Mouse (Mus musculus) urinary bladder, postnatal 36 days (tissue): ENCODE results near the gene Apopt1.
"Not testable (repeated sequence)": the region's sequence is repeated elsewhere in the genome, so short reads cannot be mapped to it uniquely, and the experiment has no call there.

ENCODE experiments used
- DNase-seq, 2 experiments: peaks; one replicate each; pipeline ENCODE4 v3.0.0; 2022; ENCODE audit warnings: low spot score in 2 of 2, mixed read lengths in 1 of 2

Gene Apopt1

GRCm38 (mm10) chr12:111708181-111708580, 4.9 kb upstream of the Apopt1 start:
- DNase-seq: no peak

- DNase-seq: no peak
Measured at GRCm38 (mm10) chr12:111710091-111710490, 3.0 kb upstream of the Apopt1 start.

- DNase-seq: no peak
Measured at GRCm38 (mm10) chr12:111712476-111712875, 585 bp upstream of the Apopt1 start.

DNA sequence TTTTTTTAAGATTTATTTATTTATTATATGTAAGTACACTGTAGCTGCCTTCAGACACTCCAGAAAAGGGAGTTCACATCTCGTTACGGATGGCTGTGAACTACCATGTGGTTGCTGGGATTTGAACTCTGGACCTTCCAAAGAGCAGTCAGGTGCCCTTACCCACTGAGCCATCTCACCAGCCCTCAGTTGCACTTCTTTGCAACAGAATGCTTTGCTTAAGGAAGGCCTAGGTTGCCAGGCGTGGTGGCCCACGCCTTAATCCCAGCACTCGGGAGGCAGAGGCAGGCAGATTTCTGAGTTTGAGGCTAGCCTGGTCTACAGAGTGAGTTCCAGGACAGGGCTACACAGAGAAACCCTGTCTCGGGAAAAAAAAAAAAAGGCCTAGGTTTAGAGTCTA, 819 bp downstream of the Apopt1 start:
- not testable (repeated sequence) for DNase-seq

DNA sequence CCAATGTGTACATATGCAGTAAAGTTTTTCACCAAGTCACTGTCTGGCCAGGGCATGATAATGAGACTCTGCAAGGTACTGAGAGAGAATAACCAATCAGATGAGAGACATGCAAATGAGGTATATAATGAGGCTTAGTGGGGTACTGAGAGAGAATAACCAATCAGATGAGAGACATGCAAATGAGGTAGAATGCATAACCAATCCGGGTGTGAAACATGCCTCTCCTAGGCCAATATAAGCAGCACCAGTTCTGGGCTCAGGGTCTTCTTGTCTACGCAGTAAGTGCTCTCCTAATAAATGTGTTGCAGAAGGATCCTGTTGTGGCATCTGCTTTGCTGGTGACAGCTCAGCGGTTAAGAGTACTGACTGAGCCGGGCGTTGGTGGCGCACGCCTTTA, 3.4 kb downstream of the Apopt1 start:
- DNase-seq: no peak

DNA sequence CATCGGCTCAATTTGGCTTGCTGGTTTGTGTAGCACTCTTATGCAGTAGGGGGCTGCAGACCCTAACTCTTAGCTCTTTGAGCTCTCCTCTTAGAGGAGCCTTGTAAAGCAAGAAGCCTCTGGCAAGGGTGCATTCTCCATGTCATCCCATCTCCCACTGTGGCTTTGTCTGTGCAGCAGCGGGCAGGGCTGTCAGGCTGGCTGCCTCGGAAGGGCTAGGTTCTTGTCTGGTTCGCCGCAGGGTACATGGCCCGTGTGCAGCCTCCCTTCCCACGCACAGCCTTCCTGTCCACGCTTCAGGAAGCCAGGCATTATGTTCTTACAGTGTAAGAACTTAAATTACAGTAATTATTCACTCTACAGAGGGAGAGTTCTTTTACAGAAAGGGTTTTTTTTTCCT, 5.6 kb downstream of the Apopt1 start:
- no peak for DNase-seq

- no peak for DNase-seq
Measured at GRCm38 (mm10) chr12:111720222-111720621, 7.2 kb downstream of the Apopt1 start.

DNA sequence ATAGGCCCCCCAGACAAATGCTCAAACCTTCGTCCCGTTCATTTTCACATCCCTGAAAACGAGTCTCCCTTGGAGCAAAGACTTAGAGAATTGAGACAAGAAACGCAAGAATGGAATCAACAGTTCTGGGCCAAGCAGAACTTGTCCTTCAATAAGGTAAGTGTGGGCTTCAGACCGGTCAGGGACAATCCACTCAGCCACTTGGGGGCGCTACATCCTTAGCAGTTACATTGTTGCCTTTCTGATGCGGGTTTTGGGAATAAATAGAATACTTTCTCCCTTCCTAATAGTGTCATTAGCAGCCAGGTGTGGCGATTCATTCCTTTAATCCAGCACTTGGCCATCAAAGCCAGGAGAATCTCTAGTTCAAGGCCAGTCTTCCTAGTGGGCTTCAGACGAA, 9.6 kb downstream of the Apopt1 start:
- DNase-seq: no peak

GRCm38 (mm10) chr12:111724638-111725337, 11.7 kb downstream of the Apopt1 start:
- no peak for DNase-seq

DNA sequence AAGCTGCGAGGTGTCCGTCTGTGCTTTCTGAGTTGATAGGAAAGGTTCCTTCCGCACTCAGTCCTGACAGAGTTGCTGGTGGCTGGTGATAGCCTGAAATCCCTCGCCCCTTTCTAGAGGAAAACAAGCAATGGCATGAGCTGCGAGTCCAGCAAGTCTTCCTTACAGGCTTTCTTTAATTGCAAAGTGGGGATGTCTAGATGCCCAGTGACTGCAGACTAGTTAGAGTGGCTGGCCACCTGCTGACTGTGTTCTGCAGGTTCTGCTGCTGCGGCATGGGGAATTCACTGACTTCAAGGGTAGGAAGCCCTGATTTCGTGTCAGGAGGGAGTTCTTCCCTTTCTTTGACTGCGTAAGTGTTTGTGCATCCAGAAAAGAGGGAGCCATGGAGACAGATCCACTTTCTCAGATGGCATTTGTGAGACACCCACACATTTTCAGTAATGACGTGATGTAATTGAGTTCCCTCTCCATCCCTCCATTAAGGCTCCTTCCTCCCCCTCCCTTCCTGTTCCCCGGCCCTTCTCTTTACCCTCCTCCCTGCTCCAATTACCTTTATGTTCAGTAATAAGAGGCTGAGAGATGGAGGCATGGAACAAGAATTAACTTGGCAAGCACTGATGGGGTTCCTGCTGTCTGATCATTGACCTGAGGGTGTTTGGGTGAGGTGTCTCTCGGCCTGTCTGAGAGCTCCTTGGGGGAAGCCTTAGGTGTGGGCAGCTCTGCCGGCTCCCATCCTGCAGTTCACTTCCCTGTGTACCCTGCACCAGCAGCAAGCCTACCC, 12.5 kb downstream of the Apopt1 start:
- no peak for DNase-seq

GRCm38 (mm10) chr12:111726122-111726463, 13.0 kb downstream of the Apopt1 start:
- DNase-seq: peak in 1 of 2 experiments; percentile 42

DNA sequence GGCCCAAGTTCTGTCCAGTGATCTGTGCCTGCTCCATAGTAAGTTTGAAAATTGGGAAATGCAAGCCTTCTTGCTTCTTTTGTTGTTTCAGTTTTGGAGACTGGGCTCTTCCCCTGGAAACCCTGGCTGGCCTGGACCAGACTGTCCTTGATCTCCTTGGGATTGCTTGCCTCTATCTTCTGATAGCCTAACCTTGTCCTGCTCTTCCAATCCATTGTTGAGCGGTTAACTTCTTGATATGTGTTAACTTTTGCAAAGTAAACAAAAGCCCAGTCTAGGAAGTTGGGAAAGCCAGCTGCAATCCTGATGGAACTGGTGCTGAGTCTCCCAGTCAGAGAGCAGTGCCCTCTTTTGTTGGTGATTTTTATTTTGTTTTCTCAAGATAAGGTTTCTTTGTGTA, 14.9 kb downstream of the Apopt1 start:
- no peak for DNase-seq

GRCm38 (mm10) chr12:111731822-111732807, 19.1 kb downstream of the Apopt1 start:
- peak; percentile 71 to 86 for DNase-seq

DNA sequence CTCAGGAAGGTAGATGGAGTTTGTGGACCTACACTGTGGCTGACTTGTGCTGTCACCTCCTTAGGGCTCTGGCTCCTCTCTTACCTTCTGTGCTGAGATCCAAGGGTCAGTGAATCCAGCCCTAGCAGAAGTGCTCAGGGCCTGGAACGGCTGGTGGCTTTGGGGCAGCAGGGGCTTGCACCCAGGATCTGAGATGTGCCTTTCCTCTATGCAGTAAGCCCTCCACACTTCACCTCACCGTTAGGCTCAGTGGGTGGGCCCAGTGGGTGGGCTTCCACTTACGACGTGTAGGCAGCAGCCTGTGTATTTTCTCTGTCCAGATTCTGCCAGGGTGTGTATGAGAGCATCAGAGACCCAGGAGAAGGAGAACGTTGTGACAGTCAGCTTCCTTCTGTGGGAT, 19.9 kb downstream of the Apopt1 start:
- DNase-seq: no peak

DNA sequence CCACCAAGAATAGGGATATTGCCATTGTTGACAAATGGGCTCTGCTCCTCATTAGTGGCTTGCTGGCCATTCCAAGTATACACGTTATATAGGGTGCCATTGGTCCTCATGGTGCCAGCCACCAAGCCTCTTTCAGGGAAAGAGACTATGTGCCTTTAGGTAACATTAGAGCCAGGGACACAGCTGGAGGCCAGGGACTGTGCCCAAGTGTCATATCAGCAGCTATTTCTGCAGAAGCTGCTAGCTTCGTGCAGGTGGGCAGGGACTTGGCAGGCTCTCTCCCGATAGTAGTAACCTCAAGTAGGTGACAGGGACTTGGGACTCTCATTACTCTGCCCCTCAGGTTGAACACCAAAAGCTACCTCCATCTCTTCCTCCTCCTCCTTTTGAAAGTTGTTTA, 21.9 kb downstream of the Apopt1 start:
- DNase-seq: no peak

- DNase-seq: not testable (repeated sequence)
Measured at GRCm38 (mm10) chr12:111736676-111737075, 23.6 kb downstream of the Apopt1 start.

DNA sequence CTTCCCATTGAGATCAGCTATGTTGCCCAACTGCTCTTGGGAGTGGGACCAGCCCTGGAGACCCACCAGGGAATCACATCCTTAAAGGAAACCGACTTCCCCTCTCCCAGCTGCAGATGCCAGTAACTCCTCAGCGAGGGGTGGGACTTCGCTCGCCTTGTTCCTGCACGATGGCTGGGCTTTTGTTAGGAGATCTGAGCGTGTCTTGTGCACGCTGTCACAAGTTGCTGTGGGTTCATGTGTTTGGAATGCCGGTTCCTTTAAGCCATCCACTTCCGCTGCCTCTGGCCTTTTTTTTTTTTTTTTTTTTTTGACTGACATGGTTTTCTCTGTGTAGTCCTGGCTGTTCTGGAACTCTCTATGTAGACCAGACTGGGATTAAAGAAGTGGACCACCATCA, 24.3 kb downstream of the Apopt1 start:
- DNase-seq: no peak

- peak in 1 of 2 experiments; percentile 52 for DNase-seq
Measured at GRCm38 (mm10) chr12:111738754-111739153, 25.7 kb downstream of the Apopt1 start.

DNA sequence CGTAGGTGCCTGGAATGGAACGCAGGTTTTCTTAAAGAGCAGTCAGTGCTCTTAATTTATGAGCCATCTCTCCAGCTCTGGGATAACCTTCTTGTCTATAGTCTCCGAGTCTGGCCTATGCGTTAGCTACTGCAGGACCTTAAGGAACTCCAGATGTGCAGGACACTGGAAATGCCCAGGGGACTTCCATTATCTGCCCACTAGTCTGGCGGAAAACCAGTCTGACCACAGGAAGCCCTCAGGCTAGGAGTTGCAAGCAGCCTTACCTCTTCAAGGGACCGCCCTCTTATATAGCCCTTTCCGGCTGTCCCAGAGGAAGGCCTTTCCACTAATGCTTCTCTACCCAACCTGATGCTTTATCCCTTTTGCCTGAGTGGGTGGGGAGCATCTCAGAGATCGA, 28.3 kb downstream of the Apopt1 start:
- no peak for DNase-seq

DNA sequence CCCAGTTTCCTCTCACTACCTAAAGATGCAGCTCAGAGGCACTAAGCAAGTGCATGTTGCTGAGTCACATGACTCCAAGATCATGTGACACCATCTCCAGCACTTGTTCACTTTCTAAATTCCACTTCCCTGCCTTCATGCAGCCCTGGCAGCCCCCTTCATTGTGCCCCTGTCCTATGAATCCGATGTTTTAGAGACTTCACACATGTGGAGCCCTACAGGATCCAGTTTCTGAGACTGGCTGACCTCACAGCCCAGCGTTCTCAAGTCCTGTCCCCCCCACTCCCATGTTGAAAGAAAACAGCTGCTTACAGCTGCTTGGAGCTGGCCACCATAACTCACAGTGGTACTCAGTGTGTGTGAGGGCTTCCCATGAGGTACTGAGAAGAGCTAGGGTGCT, 30.4 kb downstream of the Apopt1 start:
- DNase-seq: no peak

DNA sequence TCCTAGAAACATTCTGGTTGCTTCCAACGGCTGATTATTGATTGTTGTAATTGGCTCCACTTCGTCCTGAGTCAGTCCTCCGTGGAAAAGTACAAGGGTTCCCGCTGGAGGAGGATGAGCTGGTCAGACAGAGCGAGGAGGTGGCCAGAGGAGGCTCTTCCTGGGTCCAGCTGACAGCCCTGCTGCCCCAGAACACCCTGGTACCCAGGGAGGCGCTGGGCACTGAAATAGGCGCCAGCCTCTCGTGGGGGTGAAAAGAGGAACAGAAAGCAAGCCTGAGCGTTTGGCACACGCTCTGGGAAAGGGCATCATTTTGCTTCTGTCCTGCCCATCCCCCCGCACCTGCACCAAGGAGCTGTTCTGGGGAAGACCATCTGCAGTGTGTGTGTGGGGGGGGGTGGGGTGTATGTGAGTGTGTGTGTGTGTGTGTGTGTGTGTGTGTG, 30.9 kb downstream of the Apopt1 start:
- no peak for DNase-seq

DNA sequence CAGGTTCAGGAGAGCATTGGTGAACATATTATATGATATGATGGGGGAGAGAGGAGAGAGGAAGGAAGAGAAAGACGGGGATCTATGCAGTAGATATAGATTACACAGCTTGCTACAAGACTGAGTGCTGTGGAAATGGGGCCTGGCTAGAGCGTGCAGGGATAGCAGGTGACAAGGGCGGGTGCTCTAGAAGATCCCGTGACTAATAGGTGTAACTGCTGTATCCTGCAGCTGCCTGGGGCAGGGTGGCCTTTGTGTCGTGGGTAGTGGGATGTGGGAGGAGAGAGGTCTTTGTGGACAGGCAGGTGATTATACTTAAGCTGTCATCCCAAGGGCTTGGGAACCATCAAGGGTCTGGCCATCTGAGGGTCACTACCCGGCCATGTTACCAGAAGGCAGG, 32.2 kb downstream of the Apopt1 start:
- no peak for DNase-seq
